Mouse (Mus musculus) midbrain, embryonic 12.5 days (tissue): ENCODE data around the gene Cyp3a41b. TPM values are rescaled to one million over a fixed set of nuclear protein-coding genes. Genes with fewer than 3 reads are reported as not detected.
"Not testable (repeated sequence)": the region's sequence is repeated elsewhere in the genome, so short reads cannot be mapped to it uniquely, and the experiment has no call there.

Experiments used
- ATAC-seq: fragments of 200-750 bp; cut with Nextera tagmentation; 2 replicates; pipeline ENCODE4 v1.8.0; 2017; ENCODE audit warnings: low read depth, moderate TSS enrichment, moderate library complexity; ENCODE audit not compliant: low FRiP score
- H3K27ac ChIP-seq: fragments of 300-500 bp; sonication (generic); replicated peaks from 2 replicates; pipeline ENCODE4 v1.5.1; 2016; ENCODE audit warnings: mild to moderate bottlenecking
- H3K27me3 ChIP-seq: fragments of 300-500 bp; sonication (generic); 2 replicates; pipeline ENCODE4 v1.6.1; 2016; ENCODE audit warnings: mild to moderate bottlenecking
- H3K36me3 ChIP-seq: fragments of 300-500 bp; sonication (generic); 2 replicates; pipeline ENCODE4 v1.6.1; 2016
- H3K4me1 ChIP-seq: fragments of 300-500 bp; sonication (generic); 2 replicates; pipeline ENCODE4 v1.6.1; 2016
- H3K4me2 ChIP-seq: fragments of 300-500 bp; sonication (generic); replicated peaks from 2 replicates; pipeline ENCODE4 v1.6.1; 2016; ENCODE audit warnings: mild to moderate bottlenecking, moderate library complexity
- H3K4me3 ChIP-seq: fragments of 300-500 bp; sonication (generic); 2 replicates; pipeline ENCODE4 v1.5.1; 2016; ENCODE audit warnings: mild to moderate bottlenecking
- H3K9ac ChIP-seq: fragments of 300-500 bp; sonication (generic); replicated peaks from 2 replicates; pipeline ENCODE4 v1.6.1; 2016; ENCODE audit warnings: mild to moderate bottlenecking, moderate library complexity
- H3K9me3 ChIP-seq: fragments of 300-500 bp; sonication (generic); 2 replicates; pipeline ENCODE4 v1.6.1; 2016; ENCODE audit warnings: mild to moderate bottlenecking
- WGBS: fragments of 180-500 bp; shearing (Covaris S2); methylation state at CpG from one replicate; pipeline ENCODE4 v1.1.7; 2016; 5-methylcytosine and 5-hydroxymethylcytosine counted together
- polyA plus RNA-seq: library from polyadenylated mRNA; unstranded; fragments of >200 nt; fragmentation: Nextera tagmentation; extraction: Ambion mirVana; gene quantifications from 2 replicates; pipeline ENCODE4 v1.2.1, GENCODE M21; 2016

Gene Cyp3a41b
- not detected in 2 replicates for polyA plus RNA-seq

DNA sequence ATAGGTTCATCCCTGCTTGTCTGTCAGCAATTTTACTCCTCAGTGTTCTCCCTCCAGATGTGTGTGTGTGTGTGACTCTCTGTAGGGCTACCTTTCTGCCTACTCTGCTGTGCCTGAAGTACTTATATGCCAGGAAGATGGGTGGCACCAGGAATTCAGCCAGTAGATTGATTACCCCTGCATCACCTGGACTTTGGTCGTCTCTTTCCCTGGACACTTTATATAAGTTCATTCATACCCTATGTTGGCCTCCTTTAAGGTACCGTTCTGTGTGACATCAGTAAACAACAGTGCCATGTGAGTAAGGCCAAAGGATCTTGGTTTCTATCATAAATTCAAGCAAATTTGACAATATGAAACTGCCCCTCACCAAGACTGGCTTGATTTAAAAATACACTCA, at the start of gene Cyp3a41b:
Gene Cyp3a41b (minus strand): TSS at position 101 of the 400 bp plus-strand sequence.
- H3K27me3 ChIP-seq, H3K36me3 ChIP-seq, H3K4me2 ChIP-seq, H3K4me3 ChIP-seq, ATAC-seq, H3K4me1 ChIP-seq, H3K9me3 ChIP-seq, H3K9ac ChIP-seq, H3K27ac ChIP-seq: not testable (repeated sequence)
- 88% methylated on average over 1 of the region's 2 CpGs for WGBS

DNA sequence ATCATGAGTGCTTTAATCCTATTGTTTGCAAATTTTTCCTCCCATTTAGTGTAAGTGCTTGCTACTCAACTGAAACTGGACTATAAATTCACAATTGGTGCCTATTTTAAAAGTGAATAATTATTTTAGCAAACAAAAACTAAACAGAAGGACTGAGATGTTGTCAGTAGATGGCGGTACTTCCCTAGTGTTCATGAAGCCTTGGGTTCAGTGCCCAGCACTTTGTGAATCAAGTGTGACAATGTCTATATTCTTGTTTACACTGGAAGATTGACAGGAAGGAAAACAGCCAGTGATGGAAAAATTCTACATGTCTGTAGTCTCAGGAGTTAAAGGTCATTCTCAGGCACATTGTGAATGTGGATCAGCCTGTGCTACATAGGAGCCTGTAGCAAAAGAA, 47.8 kb upstream of the Cyp3a41b start:
- not testable (repeated sequence) for H3K4me3 ChIP-seq, H3K4me1 ChIP-seq, H3K27me3 ChIP-seq, H3K9ac ChIP-seq, H3K4me2 ChIP-seq, H3K27ac ChIP-seq, ATAC-seq, H3K36me3 ChIP-seq
- peaks cover 75% of the 10 kb centered on the region for H3K9me3 ChIP-seq
- 89% methylated on average over 1 of the region's 1 CpGs for WGBS

DNA sequence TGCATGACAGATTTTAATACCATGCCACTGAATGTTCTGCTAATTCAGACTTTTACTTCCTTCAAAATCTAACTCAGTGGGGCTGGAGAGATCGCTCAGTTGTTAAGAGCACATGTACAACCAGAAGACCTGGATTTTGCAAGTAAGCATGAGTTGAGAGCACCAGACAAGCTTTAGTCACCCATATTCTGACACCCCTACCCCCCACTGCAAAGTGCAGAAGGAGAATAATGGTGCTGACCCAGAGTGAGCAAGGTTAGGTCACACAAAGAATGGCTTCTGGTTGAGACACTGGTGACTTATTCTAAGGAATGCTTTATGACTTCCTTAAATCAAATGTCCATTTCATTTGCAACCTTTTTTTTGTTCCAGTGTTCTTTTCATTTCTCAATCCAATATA, 20.4 kb upstream of the Cyp3a41b start:
- not testable (repeated sequence) for H3K4me1 ChIP-seq, H3K27me3 ChIP-seq, H3K9ac ChIP-seq, H3K27ac ChIP-seq, ATAC-seq, H3K4me2 ChIP-seq, H3K4me3 ChIP-seq, H3K36me3 ChIP-seq
- peaks cover 42% of the 10 kb centered on the region for H3K9me3 ChIP-seq
- 75% methylated on average over 1 of the region's 1 CpGs for WGBS

DNA sequence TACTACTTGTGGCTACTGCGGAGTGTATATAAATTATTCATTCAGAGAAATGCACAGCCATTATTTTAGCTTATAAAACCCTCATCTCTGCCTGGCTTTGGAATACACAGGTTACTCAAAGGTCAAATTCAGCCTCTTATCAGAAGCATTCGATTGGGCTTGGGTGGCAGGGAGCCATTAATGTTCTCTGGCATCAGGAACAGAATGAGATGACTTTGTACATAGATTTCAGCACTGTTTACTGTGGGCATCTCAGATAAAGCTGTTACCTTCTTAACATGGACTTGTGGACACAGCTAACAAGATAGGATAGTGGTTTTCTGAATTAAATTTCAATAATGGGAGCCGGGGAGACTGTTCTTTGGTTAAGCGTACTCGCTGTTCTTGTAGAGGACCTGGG, 13.3 kb upstream of the Cyp3a41b start:
- H3K9ac ChIP-seq, H3K27ac ChIP-seq, H3K27me3 ChIP-seq, ATAC-seq, H3K4me1 ChIP-seq, H3K4me3 ChIP-seq, H3K36me3 ChIP-seq, H3K4me2 ChIP-seq: not testable (repeated sequence)
- WGBS: 81% methylated on average over 5 of the region's 5 CpGs
- peaks cover 26% of the 10 kb centered on the region for H3K9me3 ChIP-seq

DNA sequence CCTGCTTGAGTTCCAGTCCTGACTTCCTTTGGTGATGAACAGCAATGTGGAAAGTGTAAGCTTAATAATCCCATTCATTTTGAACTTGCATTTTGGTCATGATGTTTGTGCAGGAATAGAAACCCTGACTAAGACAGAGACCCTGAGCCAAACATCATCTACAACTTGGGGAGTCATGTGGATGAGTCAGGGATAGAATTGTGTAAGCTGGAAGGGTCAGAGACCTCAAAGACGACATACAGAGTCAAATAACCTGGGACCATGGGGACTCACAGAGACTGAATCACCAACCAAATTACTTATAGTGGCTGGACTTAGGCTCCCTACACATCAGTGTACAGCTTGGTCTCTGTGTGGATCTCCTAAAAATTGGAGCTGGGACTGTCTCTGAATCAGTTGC, 7.2 kb downstream of the Cyp3a41b start:
- not testable (repeated sequence) for H3K9me3 ChIP-seq, H3K4me1 ChIP-seq, H3K36me3 ChIP-seq, H3K27ac ChIP-seq, H3K27me3 ChIP-seq, H3K4me2 ChIP-seq, ATAC-seq, H3K9ac ChIP-seq, H3K4me3 ChIP-seq
- WGBS: 71% methylated on average over 1 of the region's 1 CpGs

DNA sequence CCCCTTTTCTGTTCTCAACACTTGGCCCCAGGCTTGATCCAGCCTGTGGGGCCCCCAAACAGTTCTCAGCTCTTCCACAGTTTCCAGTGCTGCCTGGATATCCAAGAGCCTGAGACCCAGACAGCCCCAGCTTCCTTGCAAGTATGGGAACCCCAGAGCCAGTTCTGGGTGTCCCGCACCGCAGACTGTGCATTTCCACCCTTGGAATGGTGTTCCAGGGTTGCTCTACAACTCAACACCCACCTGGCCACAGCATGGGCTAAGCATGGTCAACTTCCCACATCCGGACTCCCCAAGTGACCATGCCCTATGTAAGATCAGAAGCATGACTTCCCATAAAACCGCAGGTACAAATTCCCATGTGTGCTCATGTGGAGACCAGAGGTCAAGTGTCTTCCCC, 8.9 kb downstream of the Cyp3a41b start:
- ATAC-seq: 0 out of 2 replicates have a peak, but pooled peaks have one; percentile 19

DNA sequence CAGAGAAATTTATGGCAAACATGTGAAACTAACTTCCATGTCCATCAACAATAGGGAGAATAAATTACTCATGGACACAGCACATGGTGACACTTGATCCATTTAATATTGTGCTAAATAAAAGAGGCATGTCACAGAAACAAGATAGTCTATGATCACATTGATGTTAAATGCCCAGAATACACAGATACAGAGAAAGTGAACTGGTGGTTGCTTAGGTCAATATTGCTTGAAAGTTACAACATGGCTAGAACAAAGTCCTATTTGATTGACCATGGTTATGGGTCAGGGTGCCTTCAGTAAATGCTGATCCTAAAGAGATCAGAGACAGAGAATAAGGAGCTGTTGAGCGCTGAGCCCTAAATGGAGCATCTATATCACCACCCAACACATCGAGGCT, 12.6 kb downstream of the Cyp3a41b start:
- H3K9me3 ChIP-seq, H3K27me3 ChIP-seq, H3K27ac ChIP-seq, H3K4me3 ChIP-seq, H3K4me2 ChIP-seq, H3K4me1 ChIP-seq, H3K36me3 ChIP-seq, ATAC-seq, H3K9ac ChIP-seq: not testable (repeated sequence)
- WGBS: 73% methylated on average over 2 of the region's 2 CpGs

More for the DNA sequence above, 8.9 kb downstream of the Cyp3a41b start:
- H3K4me1 ChIP-seq, H3K36me3 ChIP-seq, H3K27ac ChIP-seq, H3K9me3 ChIP-seq, H3K4me2 ChIP-seq, H3K9ac ChIP-seq, H3K27me3 ChIP-seq, H3K4me3 ChIP-seq: not testable (repeated sequence)
- WGBS: 89% methylated on average over 4 of the region's 4 CpGs

Other genes with a start within 250 kb of the Cyp3a41b start
- gene Cyp3a57, start 239.5 kb downstream of the Cyp3a41b start, polyA plus RNA-seq: not detected in 2 replicates
- not detected in 2 replicates for gene Cyp3a16, start 115.0 kb downstream of the Cyp3a41b start, polyA plus RNA-seq
- gene Cyp3a41a, start 135.4 kb upstream of the Cyp3a41b start, polyA plus RNA-seq: not detected in 2 replicates
- gene Cyp3a44, start 221.1 kb upstream of the Cyp3a41b start, polyA plus RNA-seq: not detected in 2 replicates